Mouse (Mus musculus) forebrain, embryonic 16.5 days (tissue): ENCODE results near the gene Fam83g. TPM values are rescaled to one million over a fixed set of nuclear protein-coding genes. Genes with fewer than 3 reads are reported as not detected.

Experiments
- ATAC-seq: fragments of 200-750 bp; cut with Nextera tagmentation; 2 replicates; pipeline ENCODE4 v1.8.0; 2017; ENCODE audit warnings: mild to moderate bottlenecking, moderate library complexity
- H3K27ac ChIP-seq: fragments of 300-500 bp; sonication (generic); 2 replicates; pipeline ENCODE4 v1.5.1; 2014; ENCODE audit warnings: low read length, control low read depth
- H3K27me3 ChIP-seq: fragments of 300-500 bp; sonication (generic); replicated peaks from 2 replicates; pipeline ENCODE4 v1.6.1; 2014; ENCODE audit warnings: low read length; ENCODE audit not compliant: control insufficient read depth, insufficient read depth
- H3K36me3 ChIP-seq: fragments of 300-500 bp; sonication (generic); 2 replicates; pipeline ENCODE4 v1.6.1; 2014; ENCODE audit not compliant: control insufficient read depth, insufficient read depth
- H3K4me1 ChIP-seq: fragments of 300-500 bp; sonication (generic); replicated peaks from 2 replicates; pipeline ENCODE4 v1.6.1; 2014; ENCODE audit warnings: low read length; ENCODE audit not compliant: control insufficient read depth, insufficient read depth
- H3K4me2 ChIP-seq: fragments of 300-500 bp; sonication (generic); 2 replicates; pipeline ENCODE4 v1.6.1; 2014; ENCODE audit warnings: mild to moderate bottlenecking, low read length, control low read depth
- H3K4me3 ChIP-seq: fragments of 300-500 bp; sonication (generic); replicated peaks from 2 replicates; pipeline ENCODE4 v1.5.1; 2014; ENCODE audit warnings: mild to moderate bottlenecking, low read length, control low read depth
- H3K9ac ChIP-seq: fragments of 300-500 bp; sonication (generic); replicated peaks from 2 replicates; pipeline ENCODE4 v1.6.1; 2014; ENCODE audit warnings: low read depth, low read length, control low read depth
- H3K9me3 ChIP-seq: fragments of 300-500 bp; sonication (generic); 2 replicates; pipeline ENCODE4 v1.6.1; 2016; ENCODE audit warnings: low read length; ENCODE audit not compliant: control insufficient read depth
- WGBS: fragments of 180-500 bp; shearing (Covaris S2); extraction: QIAGEN DNeasy Blood & Tissue Kit; methylation state at CpG from one replicate; pipeline ENCODE4 v1.1.7; 2014; 5-methylcytosine and 5-hydroxymethylcytosine counted together
- polyA plus RNA-seq: library from polyadenylated mRNA; unstranded; fragments of >200 nt; fragmentation: Nextera tagmentation; extraction: Ambion mirVana; gene quantifications from 2 replicates; pipeline ENCODE4 v1.2.1, GENCODE M21; 2015

Gene Fam83g
- polyA plus RNA-seq, 1 experiment from 2014 or later: 0.46 TPM

GRCm38 (mm10) chr11:61719387-61719786 is 35.5 kb downstream of the Fam83g start:
- Histone ChIP-seq H3K9me3 (no peaks in the 10 kb centered on the region), H3K9ac (no peak overlapping the region), H3K36me3 (no peaks in the 10 kb centered on the region), H3K27me3 (no peaks in the 10 kb centered on the region), H3K27ac (no peak overlapping the region), H3K4me2 (no peak overlapping the region), H3K4me1 (peaks cover 4% of the 10 kb centered on the region; the same call in 1 of the 2 replicates), H3K4me3 (no peak overlapping the region)
- ATAC-seq: no peak
- 54% methylated on average over 3 of the region's 3 CpGs for WGBS

- no peaks in the 10 kb centered on the region for H3K36me3 ChIP-seq
- H3K4me3 ChIP-seq: no peak overlapping the region
- H3K9me3 ChIP-seq: no peaks in the 10 kb centered on the region
- 75% methylated on average over 8 of the region's 8 CpGs for WGBS
- H3K9ac ChIP-seq: no peak overlapping the region
- H3K4me1 ChIP-seq: peaks cover 3% of the 10 kb centered on the region; the same call in 1 of the 2 replicates
- H3K27me3 ChIP-seq: no peaks in the 10 kb centered on the region
- H3K4me2 ChIP-seq: no peak overlapping the region
- H3K27ac ChIP-seq: no peak overlapping the region
- no peak for ATAC-seq
Observed at GRCm38 (mm10) chr11:61719826-61720225, 35.9 kb downstream of the Fam83g start.

DNA sequence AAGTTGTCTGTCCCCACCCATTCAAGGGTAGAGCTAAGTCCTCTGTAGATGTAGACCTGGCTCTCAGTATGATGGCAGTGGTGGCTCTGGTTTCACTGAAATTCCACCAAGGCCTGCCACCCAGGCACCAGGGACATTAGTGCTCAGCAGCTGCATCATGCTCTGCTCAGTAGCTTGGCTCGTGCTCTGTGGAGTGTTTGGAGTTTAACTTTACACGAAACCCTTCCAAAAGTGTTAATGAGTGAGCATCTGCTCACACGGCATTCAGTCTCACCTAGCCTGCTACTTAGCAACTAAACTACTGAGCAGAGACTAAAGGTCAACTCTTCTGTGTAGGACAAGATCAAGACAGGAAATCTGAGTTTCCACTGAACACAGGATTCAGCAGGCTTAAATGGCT is 36.7 kb downstream of the Fam83g start, which contains the start of gene Slc5a10:
TSS of gene Slc5a10 (minus strand) at position 191 of the 400 bp plus-strand sequence.
- no peak for ATAC-seq
- 76% methylated on average over 3 of the region's 3 CpGs for WGBS

GRCm38 (mm10) chr11:61722077-61722476 is 38.2 kb downstream of the Fam83g start:
- no peak overlapping the region for H3K4me3 ChIP-seq
- 84% methylated on average over 5 of the region's 5 CpGs for WGBS
- no peak overlapping the region for H3K4me2 ChIP-seq
- peaks cover 4% of the 10 kb centered on the region; the same call in 1 of the 2 replicates for H3K36me3 ChIP-seq
- ATAC-seq: no peak
- no peaks in the 10 kb centered on the region for H3K27me3 ChIP-seq
- H3K9ac ChIP-seq: no peak overlapping the region
- no peaks in the 10 kb centered on the region for H3K9me3 ChIP-seq
- no peaks in the 10 kb centered on the region for H3K4me1 ChIP-seq
- no peak overlapping the region for H3K27ac ChIP-seq

More for the DNA sequence above, 36.7 kb downstream of the Fam83g start, which contains the start of gene Slc5a10:
- H3K36me3 ChIP-seq: no peaks in the 10 kb centered on the region
- no peaks in the 10 kb centered on the region for H3K27me3 ChIP-seq
- no peak within 1 kb of the TSS for H3K27ac ChIP-seq
- H3K4me2 ChIP-seq: no peak within 1 kb of the TSS
- H3K9me3 ChIP-seq: no peaks in the 10 kb centered on the region
- H3K4me1 ChIP-seq: no peaks in the 10 kb centered on the region
- H3K4me3 ChIP-seq: no peak within 1 kb of the TSS
- no peak within 1 kb of the TSS for H3K9ac ChIP-seq

GRCm38 (mm10) chr11:61728037-61728436 is 44.1 kb downstream of the Fam83g start:
- Histone ChIP-seq H3K27ac (no peak overlapping the region), H3K4me3 (no peak overlapping the region), H3K4me1 (no peaks in the 10 kb centered on the region), H3K9me3 (no peaks in the 10 kb centered on the region), H3K27me3 (no peaks in the 10 kb centered on the region), H3K9ac (no peak overlapping the region), H3K4me2 (no peak overlapping the region), H3K36me3 (peaks cover 20% of the 10 kb centered on the region)
- ATAC-seq: no peak
- 81% methylated on average over 2 of the region's 2 CpGs for WGBS

DNA sequence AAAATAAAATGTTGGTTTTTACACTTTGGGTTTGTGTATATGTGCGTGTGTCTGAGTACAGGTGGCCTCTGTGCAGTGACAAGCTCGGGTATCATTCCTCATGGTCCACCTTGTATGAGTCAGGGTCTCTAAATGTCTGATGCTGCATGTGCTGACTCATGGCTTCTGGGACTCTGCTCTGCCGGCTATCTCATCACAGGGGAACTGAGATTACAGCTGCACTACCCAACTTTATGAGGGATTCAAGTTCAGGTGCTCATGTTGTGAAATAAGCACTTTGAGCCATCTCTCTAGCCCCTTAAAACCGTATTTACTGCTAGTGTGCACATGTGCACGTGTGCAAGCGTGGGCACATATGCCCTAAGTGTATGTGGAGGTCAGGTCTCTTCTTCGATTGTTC is 48.8 kb downstream of the Fam83g start:
- H3K4me3 ChIP-seq: no peak overlapping the region
- H3K27ac ChIP-seq: no peak overlapping the region
- WGBS: 93% methylated on average over 7 of the region's 7 CpGs
- ATAC-seq: no peak
- no peak overlapping the region for H3K4me2 ChIP-seq
- H3K27me3 ChIP-seq: no peaks in the 10 kb centered on the region
- H3K4me1 ChIP-seq: no peaks in the 10 kb centered on the region
- H3K36me3 ChIP-seq: peaks cover 32% of the 10 kb centered on the region
- H3K9ac ChIP-seq: no peak overlapping the region
- H3K9me3 ChIP-seq: no peaks in the 10 kb centered on the region

DNA sequence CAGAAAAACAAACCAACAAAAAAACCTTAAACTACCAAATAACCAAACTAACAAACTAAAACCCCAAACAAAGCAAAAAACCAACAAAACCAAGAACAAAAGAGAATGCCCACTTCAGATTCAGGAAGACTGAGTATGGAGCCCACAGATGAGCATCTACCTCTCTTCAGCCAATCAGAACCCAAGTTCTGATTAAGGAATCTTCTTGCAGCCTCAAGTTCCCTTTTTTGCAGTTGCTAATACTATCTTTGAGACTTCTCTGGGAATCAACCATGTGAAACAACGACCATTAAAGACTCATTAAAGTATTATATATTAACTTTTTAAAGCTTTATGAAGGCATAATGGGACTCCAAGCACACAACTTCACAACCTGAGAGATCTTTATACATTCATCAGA is 53.4 kb downstream of the Fam83g start:
- H3K4me3 ChIP-seq: no peak overlapping the region
- 84% methylated on average over 1 of the region's 1 CpGs for WGBS
- no peak for ATAC-seq
- H3K9me3 ChIP-seq: no peaks in the 10 kb centered on the region
- H3K4me2 ChIP-seq: no peak overlapping the region
- H3K36me3 ChIP-seq: peaks cover 38% of the 10 kb centered on the region
- H3K9ac ChIP-seq: no peak overlapping the region
- H3K27me3 ChIP-seq: no peaks in the 10 kb centered on the region
- no peak overlapping the region for H3K27ac ChIP-seq
- no peaks in the 10 kb centered on the region for H3K4me1 ChIP-seq

- ATAC-seq: no peak
- 0 out of 2 replicates have a peak, but pooled peaks cover 2% of the 10 kb centered on the region for H3K4me1 ChIP-seq
- no peaks in the 10 kb centered on the region for H3K27me3 ChIP-seq
- peaks cover 33% of the 10 kb centered on the region for H3K36me3 ChIP-seq
- H3K4me2 ChIP-seq: no peak overlapping the region
- H3K9me3 ChIP-seq: no peaks in the 10 kb centered on the region
- no peak overlapping the region for H3K27ac ChIP-seq
- WGBS: 95% methylated on average over 1 of the region's 1 CpGs
- H3K4me3 ChIP-seq: no peak overlapping the region
- no peak overlapping the region for H3K9ac ChIP-seq
Observed at GRCm38 (mm10) chr11:61740500-61740899, 56.6 kb downstream of the Fam83g start.

DNA sequence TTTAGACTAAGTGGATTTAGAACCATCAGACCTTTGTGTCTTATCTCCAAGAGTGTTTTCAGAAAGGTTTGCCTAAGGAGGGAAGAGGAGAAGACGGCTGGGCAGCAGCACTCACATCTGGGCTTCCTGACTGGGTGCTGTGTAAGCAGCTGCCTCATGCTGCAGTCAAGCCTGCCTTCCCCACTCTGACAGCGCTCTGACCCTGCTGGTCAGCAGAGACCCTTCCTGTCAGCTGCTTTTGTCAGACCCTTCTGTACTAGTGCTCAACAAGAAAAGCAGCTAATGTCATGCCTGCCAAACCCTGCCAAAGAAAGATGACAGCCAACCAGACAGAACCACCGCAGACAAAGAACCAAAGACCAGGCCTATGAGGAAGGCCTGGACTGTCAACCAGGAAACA is 59.9 kb downstream of the Fam83g start:
- peaks cover 18% of the 10 kb centered on the region for H3K36me3 ChIP-seq
- H3K27me3 ChIP-seq: no peaks in the 10 kb centered on the region
- H3K4me2 ChIP-seq: no peak overlapping the region
- 82% methylated on average over 3 of the region's 3 CpGs for WGBS
- ATAC-seq: no peak
- no peak overlapping the region for H3K27ac ChIP-seq
- no peaks in the 10 kb centered on the region for H3K9me3 ChIP-seq
- H3K4me3 ChIP-seq: no peak overlapping the region
- H3K9ac ChIP-seq: no peak overlapping the region
- H3K4me1 ChIP-seq: 0 out of 2 replicates have a peak, but pooled peaks cover 2% of the 10 kb centered on the region

DNA sequence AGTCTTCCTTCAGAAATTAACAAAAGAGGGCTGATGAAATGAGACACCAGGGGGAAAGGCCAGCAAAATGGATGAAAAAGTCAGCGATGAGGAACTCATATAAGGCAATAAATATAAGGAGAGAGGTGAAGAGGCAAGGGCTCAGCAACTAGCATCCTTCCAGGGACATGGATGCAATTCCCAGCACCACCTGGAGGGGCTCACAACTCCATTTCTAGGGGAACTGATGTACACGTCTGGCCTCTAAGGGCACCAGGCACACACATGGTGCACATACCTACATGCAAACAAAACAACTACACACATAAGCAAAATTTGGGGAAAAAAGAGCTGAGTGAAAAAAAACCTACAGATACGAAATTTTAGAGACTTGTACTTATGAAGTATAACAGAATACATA is 60.6 kb downstream of the Fam83g start:
- no peaks in the 10 kb centered on the region for H3K27me3 ChIP-seq
- no peak overlapping the region for H3K27ac ChIP-seq
- H3K9ac ChIP-seq: no peak overlapping the region
- ATAC-seq: no peak
- H3K4me1 ChIP-seq: 0 out of 2 replicates have a peak, but pooled peaks cover 2% of the 10 kb centered on the region
- no peak overlapping the region for H3K4me2 ChIP-seq
- 63% methylated on average over 3 of the region's 3 CpGs for WGBS
- no peaks in the 10 kb centered on the region for H3K9me3 ChIP-seq
- peaks cover 17% of the 10 kb centered on the region for H3K36me3 ChIP-seq
- no peak overlapping the region for H3K4me3 ChIP-seq
